Mouse (Mus musculus): ENCODE results near the gene B230104I21Rik. TPM values are rescaled to one million over a fixed set of nuclear protein-coding genes. Genes with fewer than 3 reads are reported as not detected.

The B230104I21Rik gene
- total RNA-seq, 2 experiments from 2014 or later: 0.46 TPM; not detected in 1

DNA sequence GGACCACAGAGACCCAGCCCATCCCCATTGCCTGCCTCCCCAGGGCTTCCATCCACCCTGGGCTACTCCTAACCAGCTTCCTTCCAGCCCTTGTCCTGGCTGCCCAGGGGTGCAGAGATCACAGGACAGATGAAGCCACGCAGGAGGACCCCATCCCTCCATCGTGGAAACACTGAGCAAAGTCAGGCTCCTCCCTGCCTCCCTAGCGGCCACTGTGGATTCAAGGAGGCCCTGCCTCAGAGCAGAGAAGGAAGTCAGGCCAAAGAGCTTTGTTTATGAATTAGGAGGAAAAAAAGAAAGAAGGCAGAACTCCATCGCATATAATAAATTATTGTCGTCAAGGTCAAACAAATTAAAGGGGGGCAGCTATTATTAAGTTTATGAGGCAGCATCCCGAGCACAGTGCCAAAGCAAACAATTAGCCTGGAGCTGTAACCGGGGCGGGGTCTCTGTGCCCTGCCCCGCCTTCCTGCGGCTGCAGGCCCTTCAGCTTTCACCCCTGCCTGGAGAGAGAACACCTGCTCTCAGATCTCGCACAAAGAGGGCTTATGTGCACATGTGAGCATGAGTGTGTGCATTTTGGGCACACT, 12.4 kb downstream of the B230104I21Rik start:
- no peak for DNase-seq

DNA sequence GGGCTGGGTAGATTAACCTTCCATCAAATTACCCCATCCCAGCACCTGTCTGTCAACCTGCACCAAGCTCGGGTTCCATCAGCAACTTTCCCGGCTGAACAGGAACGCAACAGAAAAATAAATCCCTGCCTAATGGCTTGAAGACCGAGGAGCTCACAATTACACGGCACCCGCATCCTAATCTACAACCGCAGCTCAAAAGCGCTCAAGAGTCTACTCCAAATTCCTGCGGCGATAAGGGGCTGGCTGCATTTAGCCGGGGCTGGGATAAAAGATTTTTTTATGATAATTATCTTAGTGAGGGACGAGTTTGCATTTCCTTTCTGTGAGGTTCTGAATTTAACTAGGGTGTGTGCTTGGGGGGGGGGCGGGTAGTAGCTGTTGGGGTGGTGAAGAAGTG, 16.3 kb downstream of the B230104I21Rik start:
- no peak for DNase-seq

DNA sequence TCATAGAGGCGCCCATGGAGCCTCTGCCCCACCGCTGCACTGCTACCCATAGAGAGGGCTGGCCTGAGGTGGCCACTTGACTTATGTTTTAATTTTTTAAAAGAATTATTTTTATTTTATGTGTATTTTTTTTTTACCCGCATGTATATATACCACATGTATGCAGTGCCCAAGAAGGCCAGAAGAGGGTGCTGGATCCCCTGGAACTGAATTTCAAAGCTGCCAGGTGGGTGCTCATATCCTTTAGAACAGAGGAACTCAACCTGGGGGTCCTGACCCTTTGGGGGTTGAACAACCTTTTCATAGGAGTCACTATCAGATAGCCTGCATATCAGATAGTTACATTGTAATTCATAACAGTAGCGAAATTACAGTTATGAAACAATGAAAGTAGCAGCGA, 19.5 kb downstream of the B230104I21Rik start:
- DNase-seq: no peak

GRCm38 (mm10) chr4:154358370-154358769, 22.4 kb downstream of the B230104I21Rik start:
- no peak for DNase-seq

- DNase-seq: no peak
These were observed 22.9 kb downstream of the B230104I21Rik start for GRCm38 (mm10) chr4:154358816-154359215.

DNA sequence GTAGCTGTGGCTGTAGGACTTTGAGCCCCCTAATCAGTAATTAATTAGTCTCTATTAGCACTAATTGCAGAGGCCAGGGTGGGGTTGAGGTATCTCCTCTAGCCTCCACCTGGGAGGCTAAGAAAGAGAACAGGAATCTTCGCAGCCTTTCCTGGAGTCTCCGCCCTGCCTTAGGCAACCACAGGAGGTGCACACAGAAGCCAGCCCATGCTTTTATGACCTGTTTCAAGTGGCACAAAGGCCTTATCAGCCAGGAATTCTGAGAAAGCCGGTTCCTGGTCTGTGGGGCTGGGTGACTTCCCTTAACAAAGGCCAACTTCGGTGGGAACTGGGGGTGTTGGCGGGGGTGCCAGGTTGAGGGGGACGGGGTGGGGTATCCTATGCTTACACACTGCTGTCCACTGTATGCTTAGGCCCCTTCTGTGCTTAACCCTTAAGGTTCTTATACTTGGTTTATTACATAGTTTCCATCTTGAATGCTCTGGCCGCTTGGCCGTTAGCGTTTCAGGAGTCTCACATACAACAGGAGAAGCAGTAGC, 23.9 kb downstream of the B230104I21Rik start:
- DNase-seq: no peak

GRCm38 (mm10) chr4:154360441-154360840, 24.5 kb downstream of the B230104I21Rik start:
- no peak for DNase-seq

DNA sequence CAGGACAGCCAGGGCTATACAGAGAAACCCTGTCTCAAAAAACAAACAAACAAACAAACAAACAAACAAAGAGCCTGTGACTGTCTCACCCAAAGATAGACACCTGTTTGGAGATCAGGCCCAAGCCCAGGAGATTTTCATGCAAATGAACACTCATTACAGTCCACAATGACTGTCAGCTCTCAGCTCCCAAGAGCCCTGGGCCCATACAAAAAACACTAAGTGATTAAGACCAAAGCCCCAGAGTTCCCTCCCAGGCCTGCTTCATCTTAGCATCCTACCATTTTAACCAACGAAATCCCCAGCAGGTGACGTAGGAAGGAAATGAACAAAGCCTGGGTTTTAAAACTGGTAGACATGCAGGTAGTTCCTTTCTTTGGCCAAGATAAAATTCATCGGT, 24.9 kb downstream of the B230104I21Rik start:
- DNase-seq: no peak

- DNase-seq: no peak
These were observed 28.8 kb downstream of the B230104I21Rik start for GRCm38 (mm10) chr4:154364752-154365151.

- DNase-seq: no peak
These were observed 30.9 kb downstream of the B230104I21Rik start for GRCm38 (mm10) chr4:154366836-154367235.

- DNase-seq: no peak
These were observed 33.2 kb downstream of the B230104I21Rik start for GRCm38 (mm10) chr4:154369089-154369488.

- no peak for DNase-seq
These were observed 34.9 kb downstream of the B230104I21Rik start for GRCm38 (mm10) chr4:154370841-154371240.

DNA sequence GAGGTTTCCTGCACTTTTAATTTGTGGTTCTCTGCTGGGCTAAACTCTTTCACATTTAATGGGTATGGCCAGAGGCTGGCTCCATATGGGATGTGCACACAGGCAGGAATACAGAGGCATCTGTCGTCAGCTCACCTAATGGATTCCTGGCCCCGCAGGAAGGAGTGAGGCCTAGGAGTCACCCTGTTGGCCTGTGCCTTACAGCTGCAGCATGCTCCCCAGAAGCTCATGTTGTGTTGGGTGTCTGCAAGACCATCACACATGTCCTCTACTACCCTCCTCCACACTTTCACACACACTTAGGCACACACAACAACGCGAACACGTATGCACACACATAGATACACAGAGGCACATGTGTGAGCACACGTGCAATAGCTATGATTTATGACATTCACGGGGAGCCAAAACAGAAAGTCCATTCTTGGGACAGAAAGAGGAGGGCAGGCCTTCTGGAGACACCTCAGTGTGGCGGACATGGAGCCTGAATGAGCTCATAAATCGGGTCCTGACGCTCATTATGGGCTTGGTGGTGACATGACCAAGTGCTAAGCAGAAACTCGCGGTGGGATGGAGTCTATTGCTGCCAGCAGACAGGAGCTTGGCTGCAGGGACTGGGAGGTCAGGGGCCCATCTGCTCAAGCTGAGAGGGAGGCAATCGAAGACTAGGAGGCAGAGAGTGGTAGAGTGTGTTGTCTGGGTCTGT, 35.8 kb downstream of the B230104I21Rik start:
- DNase-seq: no peak

DNA sequence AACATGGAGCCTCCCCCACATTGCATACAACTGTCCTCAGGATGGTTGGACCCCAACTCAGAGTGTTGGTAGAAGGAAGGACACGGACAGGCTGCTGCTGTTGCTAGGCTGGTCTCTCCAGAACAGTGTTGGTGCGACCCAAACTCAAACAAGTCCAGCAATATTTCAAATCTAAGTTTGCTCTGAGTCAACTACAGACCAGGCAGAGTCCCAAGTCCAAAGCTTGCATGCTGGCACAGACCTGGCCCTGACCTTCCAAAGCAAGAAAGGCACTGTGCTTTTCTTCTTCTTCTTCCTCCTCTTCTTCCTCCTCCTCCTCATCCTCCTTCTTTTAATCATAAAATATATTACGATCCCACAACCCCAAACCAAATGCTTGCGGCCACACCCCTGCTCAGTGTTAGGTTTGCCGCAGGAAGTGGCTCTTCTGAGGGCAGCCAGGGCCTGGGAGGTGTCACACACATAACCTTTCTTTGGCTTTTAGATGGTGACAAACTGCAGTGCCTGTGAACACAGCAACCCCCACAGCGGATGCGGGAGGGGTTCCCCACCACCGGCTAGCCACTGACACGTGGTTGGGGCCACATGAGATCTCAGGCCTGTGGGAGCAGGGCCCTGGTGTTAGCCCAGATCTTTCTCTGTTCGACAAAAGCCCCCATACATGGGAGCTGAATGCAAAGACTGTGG, 40.2 kb downstream of the B230104I21Rik start:
- no peak for DNase-seq

DNA sequence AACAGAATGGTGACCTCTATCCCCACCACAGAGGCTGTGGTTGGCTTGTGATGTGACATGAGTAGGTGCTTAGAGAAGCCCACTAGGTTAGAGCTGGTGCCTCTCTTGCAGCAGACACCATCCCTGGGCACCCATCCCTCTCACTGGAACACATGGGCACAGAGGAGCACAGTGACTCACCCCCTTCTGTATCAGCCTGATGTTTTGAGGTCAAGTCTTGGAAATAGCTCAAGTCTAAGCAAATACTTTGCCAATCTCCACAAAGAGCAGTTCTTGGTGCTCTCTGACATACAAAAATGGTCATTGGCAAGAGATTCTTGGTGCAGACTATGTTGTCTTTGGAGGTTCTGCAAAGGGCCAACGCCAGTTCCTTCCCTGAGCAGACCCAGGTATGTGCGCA, 42.9 kb downstream of the B230104I21Rik start:
- DNase-seq: no peak

GRCm38 (mm10) chr4:154385208-154385607, 49.3 kb downstream of the B230104I21Rik start:
- no peak for DNase-seq

GRCm38 (mm10) chr4:154385918-154386317, 50.0 kb downstream of the B230104I21Rik start:
- no peak for DNase-seq

GRCm38 (mm10) chr4:154386810-154387209, 50.9 kb downstream of the B230104I21Rik start:
- DNase-seq: no peak

GRCm38 (mm10) chr4:154389641-154390040, 53.7 kb downstream of the B230104I21Rik start:
- no peak for DNase-seq

- DNase-seq: peak in 1 of 2 experiments; percentile 32
These were observed 54.6 kb downstream of the B230104I21Rik start for GRCm38 (mm10) chr4:154390333-154391080.

GRCm38 (mm10) chr4:154392641-154393040, 56.7 kb downstream of the B230104I21Rik start:
- DNase-seq: no peak

Data from layer of hippocampus, postnatal 36 days (tissue).